Mouse (Mus musculus): ENCODE results near the gene Cyp2g1. TPM values are rescaled to one million over a fixed set of nuclear protein-coding genes. Genes with fewer than 3 reads are reported as not detected.

Gene Cyp2g1
- total RNA-seq, 2 experiments from 2014 or later = not detected

Other genes with a start within 250 kb of the Cyp2g1 start
- not detected for gene Vmn1r185, start 190.4 kb upstream of the Cyp2g1 start, total RNA-seq (2021)
- not detected for gene Cyp2b23, start 122.5 kb upstream of the Cyp2g1 start, total RNA-seq (2021)
- gene Cyp2b19, start 51.8 kb upstream of the Cyp2g1 start, total RNA-seq (2021) = not detected
- gene Cyp2a5, start 26.4 kb downstream of the Cyp2g1 start, total RNA-seq (2021) = not detected
- gene Cyp2a22, start 130.5 kb downstream of the Cyp2g1 start, total RNA-seq (2021) = not detected
- not detected for gene Cyp2a12, start 220.2 kb downstream of the Cyp2g1 start, total RNA-seq (2021)

Measured in layer of hippocampus, postnatal 14 days (tissue).